Mouse (Mus musculus) gastrocnemius, postnatal 4 days (tissue): ENCODE data around the gene Gm49354. TPM values are rescaled to one million over a fixed set of nuclear protein-coding genes. Genes with fewer than 3 reads are reported as not detected.
"Not testable (repeated sequence)": the region's sequence is repeated elsewhere in the genome, so short reads cannot be mapped to it uniquely, and the experiment has no call there.

Experiments
- DNase-seq, 2 experiments: peaks; one replicate each; pipeline ENCODE4 v3.0.0; 2021 to 2022; ENCODE audit warnings: low spot score in 2 of 2, mixed read lengths in 2 of 2
- total RNA-seq, 2 experiments: library from RNA; stranded (reverse); gene quantifications; 2 replicates each; pipeline ENCODE4 v1.2.3; 2021

The Gm49354 gene
- total RNA-seq, 2 experiments from 2014 or later = not detected

GRCm38 (mm10) chr13:59713710-59714109 lies 68.3 kb downstream of the Gm49354 start:
- DNase-seq = no peak

DNA sequence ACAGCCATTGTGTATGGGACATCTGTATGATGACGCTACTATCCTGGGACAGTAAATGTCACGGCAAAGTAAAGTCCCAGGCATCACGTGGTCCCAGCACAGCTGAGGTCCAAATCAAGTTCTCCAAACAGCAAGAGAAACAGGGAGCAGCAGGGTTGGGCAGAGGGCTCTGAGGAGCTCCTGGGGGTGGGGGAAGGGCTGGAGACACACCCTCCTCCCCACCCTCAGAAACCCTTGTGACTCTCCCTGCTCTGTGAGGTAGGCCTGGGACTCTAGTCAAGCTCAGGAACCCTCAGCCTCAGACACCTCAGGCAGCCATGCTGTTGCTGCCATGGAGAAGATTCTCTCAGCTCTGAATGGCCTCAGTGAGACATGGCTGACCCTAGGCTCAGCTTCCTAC lies 70.1 kb downstream of the Gm49354 start, which contains the start of gene Spata31d1b:
Spata31d1b (plus strand) TSS at position 301 of the 400 bp plus-strand sequence.
- DNase-seq = not testable (repeated sequence)

DNA sequence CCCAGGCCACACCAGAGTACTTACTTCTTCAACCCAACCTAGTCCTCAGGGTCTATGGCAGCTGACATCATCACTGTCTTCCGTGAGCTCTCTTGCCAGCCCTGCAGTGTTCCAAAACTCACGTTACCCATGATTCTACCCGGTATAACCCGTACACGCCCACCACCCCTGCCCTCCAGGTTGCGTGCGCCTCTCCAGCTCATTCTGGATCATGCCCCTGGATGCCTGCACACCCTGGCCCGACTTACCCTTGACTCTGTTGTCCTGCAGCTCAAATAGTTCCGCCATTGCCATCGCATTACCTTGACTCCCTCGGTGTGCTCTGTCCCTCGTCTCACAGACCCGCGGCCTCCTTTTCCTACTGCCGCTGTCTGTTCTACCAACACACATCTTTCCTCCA lies 71.8 kb downstream of the Gm49354 start, which contains the start of gene Spata31d1a:
Spata31d1a (minus strand) TSS at position 101 of the 400 bp plus-strand sequence.
- DNase-seq = no peak

Other genes with a start within 250 kb of the Gm49354 start
- gene Agtpbp1, start 197.0 kb downstream of the Gm49354 start, total RNA-seq = 10 to 100 TPM; 30.8 to 31.2 TPM
- gene Naa35, start 197.0 kb downstream of the Gm49354 start, total RNA-seq = 10 to 100 TPM; 53.3 to 57.8 TPM
- gene Golm1, start 106.4 kb downstream of the Gm49354 start, total RNA-seq = 10 to 100 TPM; 22.9 to 23.7 TPM
- not detected for gene 4921517D22Rik, start 88.1 kb downstream of the Gm49354 start, total RNA-seq
- under 1 TPM; 0.05 to 0.07 TPM for gene Spata31d1a, start 71.9 kb downstream of the Gm49354 start, total RNA-seq
- gene Spata31d1b, start 70.0 kb downstream of the Gm49354 start, total RNA-seq = under 1 TPM; 0.05 to 0.08 TPM
- gene Spata31d1d, start 50.5 kb downstream of the Gm49354 start, total RNA-seq = not detected
- gene 1700014D04Rik, start 35.5 kb downstream of the Gm49354 start, total RNA-seq = not detected
- 10 to 100 TPM; 86.8 to 91.1 TPM for gene Isca1, start 12.4 kb downstream of the Gm49354 start, total RNA-seq
- gene Tut7, start 40.9 kb upstream of the Gm49354 start, total RNA-seq = 10 to 100 TPM; 53.7 to 65.8 TPM